ENCODE assay signal across 15 mouse cellular contexts in genomic region chr3:128610731-128611130, GRCm38 (mm10).
A peak's percentile ranks its signal among the peaks of the same experiment; 100 is the strongest.
DNase-seq lines count a peak whose midpoint lies in the region.
"Had no signal": no experiment of that assay in that cellular context is flagged by ENCODE, and none has a peak within 500 bp of the region (broad histone marks: within the 10 kb centered on the region; RNA-seq: fewer than 3 reads in every experiment).

No protein-coding gene starts in this region.

- intact Hi-C loops in left cerebral cortex, postnatal 4 days (cut with DNase I) = no loop called here

- DNase-seq in adrenal gland, adult 2 months = peak; percentile 5
- DNase-seq in adrenal gland, adult (ENCODE audit: inconsistent age in 2 of 2, low spot score in 1 of 2) = no peak
- DNase-seq in cerebellum, postnatal 14 days = peak; percentile 12 to 19
- DNase-seq in cerebellum, postnatal 4 days (ENCODE audit: low spot score in 2 of 2) = no peak
- DNase-seq in left cerebral cortex, postnatal 4 days = peak; percentile 27
- DNase-seq in left cerebral cortex, adult 11 months (ENCODE audit: low spot score) = no peak
- DNase-seq: cerebellum, adult 11 months; cerebellum, adult 2 months; cerebellum, adult 9-11 months; forebrain, postnatal 0 days; gastrocnemius, adult 2 months; gastrocnemius, postnatal 36 days; heart, adult 2 months; heart, postnatal 14 days; heart, postnatal 4 days had no signal

Comparison
In these comparisons a context has a peak if more than half of its experiments do, and no peak if none do; other contexts are left out.
1. DNase-seq: peak in adrenal gland, adult 2 months (single experiment), cerebellum, postnatal 14 days (2 of 2) and left cerebral cortex, postnatal 4 days (single experiment); none in adrenal gland, adult (0 of 2), cerebellum, postnatal 4 days (0 of 2) and left cerebral cortex, adult 11 months (single experiment).